Mouse (Mus musculus) hindbrain, embryonic 10.5 days (tissue): ENCODE data around the gene Prss47. TPM values are rescaled to one million over a fixed set of nuclear protein-coding genes. Genes with fewer than 3 reads are reported as not detected.

ENCODE experiments used
- DNase-seq: peaks from one replicate; pipeline ENCODE4 v3.0.0-alpha.2; 2017; ENCODE audit warnings: low spot score
- H3K27ac ChIP-seq: fragments of 300-500 bp; sonication (generic); 2 replicates; pipeline ENCODE4 v1.5.1; 2016; ENCODE audit warnings: mild to moderate bottlenecking, moderate library complexity
- H3K27me3 ChIP-seq: fragments of 300-500 bp; sonication (generic); 2 replicates; pipeline ENCODE4 v1.6.1; 2016; ENCODE audit warnings: mild to moderate bottlenecking; ENCODE audit not compliant: poor library complexity, insufficient read depth, severe bottlenecking
- H3K36me3 ChIP-seq: fragments of 300-500 bp; sonication (generic); 2 replicates; pipeline ENCODE4 v1.6.1; 2016; ENCODE audit warnings: mild to moderate bottlenecking, moderate library complexity
- H3K4me1 ChIP-seq: fragments of 300-500 bp; sonication (generic); replicated peaks from 2 replicates; pipeline ENCODE4 v1.6.1; 2016; ENCODE audit warnings: mild to moderate bottlenecking
- H3K4me3 ChIP-seq: fragments of 300-500 bp; sonication (generic); 2 replicates; pipeline ENCODE4 v1.5.1; 2016; ENCODE audit warnings: mild to moderate bottlenecking, moderate library complexity
- H3K9me3 ChIP-seq: fragments of 300-500 bp; sonication (generic); 2 replicates; pipeline ENCODE4 v1.6.1; 2016; ENCODE audit warnings: mild to moderate bottlenecking, moderate library complexity
- WGBS: fragments of 180-500 bp; shearing (Covaris S2); methylation state at CpG from one replicate; pipeline ENCODE4 v1.1.7; 2016; 5-methylcytosine and 5-hydroxymethylcytosine counted together
- polyA plus RNA-seq: library from polyadenylated mRNA; unstranded; fragments of >200 nt; fragmentation: Nextera tagmentation; extraction: Ambion mirVana; gene quantifications from 2 replicates; pipeline ENCODE4 v1.2.1, GENCODE M21; 2016

Prss47 gene
- polyA plus RNA-seq, result not detected in 2 replicates

DNA sequence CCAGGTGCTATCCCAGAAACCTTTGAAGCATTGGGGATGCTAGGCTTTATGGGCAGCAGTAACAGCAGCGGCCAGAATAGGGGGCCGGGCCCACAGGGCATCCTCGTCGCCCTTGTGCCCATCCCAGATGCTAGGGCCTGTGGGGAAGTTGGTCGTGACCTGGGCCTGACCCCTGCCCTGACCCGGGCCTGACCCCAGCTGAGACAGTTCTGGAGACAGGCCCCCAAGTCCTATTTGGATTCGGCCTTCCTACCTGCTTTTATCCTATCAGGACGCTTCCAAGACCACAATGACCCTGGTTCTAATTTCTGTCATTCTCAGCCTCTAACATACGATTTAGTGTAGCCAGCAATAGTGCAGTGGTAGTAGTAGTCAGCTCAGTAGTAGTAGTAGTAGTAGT lies at the start of gene Prss47:
TSS of gene Prss47 (minus strand) at position 101 of the 400 bp plus-strand sequence.
- H3K27ac ChIP-seq, result no peak within 1 kb of the TSS
- no peaks in the 10 kb centered on the region for H3K27me3 ChIP-seq
- no peaks in the 10 kb centered on the region for H3K4me1 ChIP-seq
- peaks cover 8% of the 10 kb centered on the region; the same call in 1 of the 2 replicates for H3K9me3 ChIP-seq
- WGBS, result 87% methylated on average over 9 of the region's 9 CpGs
- H3K4me3 ChIP-seq, result no peak within 1 kb of the TSS
- DNase-seq, result no peak
- H3K36me3 ChIP-seq, result no peaks in the 10 kb centered on the region

DNA sequence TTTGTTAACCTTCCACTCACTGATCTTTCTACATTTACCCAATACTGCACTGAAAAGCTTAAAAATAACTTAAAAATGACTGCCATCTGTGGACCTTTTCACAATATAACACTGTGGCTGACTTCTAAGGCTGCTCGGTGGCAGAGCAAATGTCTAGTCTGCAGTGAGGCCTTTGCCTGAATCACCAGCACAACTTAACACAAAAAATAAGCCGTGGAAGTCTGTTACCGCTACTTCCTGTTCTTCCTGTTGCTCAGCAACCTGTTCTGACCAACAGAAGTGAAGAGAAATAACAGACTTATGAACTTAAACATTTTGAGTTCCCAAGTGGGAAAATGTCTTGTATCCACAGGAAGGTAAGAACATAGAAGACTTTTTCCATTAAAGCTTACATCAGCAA lies 48.7 kb upstream of the Prss47 start:
- Histone ChIP-seq H3K27ac (no peak overlapping the region), H3K27me3 (no peaks in the 10 kb centered on the region), H3K4me1 (no peaks in the 10 kb centered on the region), H3K4me3 (no peak overlapping the region), H3K9me3 (peaks cover 58% of the 10 kb centered on the region), H3K36me3 (peaks cover 38% of the 10 kb centered on the region)
- no peak for DNase-seq
- WGBS, result 93% methylated on average over 3 of the region's 3 CpGs

DNA sequence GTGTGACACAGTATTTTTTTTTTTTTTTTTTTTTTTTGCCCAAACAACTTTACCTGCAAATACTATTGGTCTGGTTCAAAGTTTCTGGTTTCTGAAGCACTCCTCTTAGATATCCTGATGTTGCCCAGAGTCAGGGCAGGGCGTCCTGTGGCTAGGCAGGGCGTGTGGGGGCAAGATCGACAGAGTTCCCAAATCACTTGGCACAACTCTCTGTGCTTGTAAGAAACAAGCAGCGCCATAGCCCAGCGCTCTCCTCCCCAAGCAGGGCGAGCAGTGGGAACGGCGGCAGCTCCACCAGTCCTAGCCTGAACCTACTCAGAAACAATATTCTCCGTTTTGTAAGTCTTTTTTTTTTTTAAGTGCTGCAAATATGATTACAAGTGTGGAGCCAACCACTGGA lies 48.1 kb upstream of the Prss47 start:
- DNase-seq, result no peak
- Histone ChIP-seq H3K27me3 (no peaks in the 10 kb centered on the region), H3K27ac (no peak overlapping the region), H3K4me3 (no peak overlapping the region), H3K4me1 (no peaks in the 10 kb centered on the region), H3K9me3 (peaks cover 57% of the 10 kb centered on the region), H3K36me3 (peaks cover 39% of the 10 kb centered on the region)
- 90% methylated on average over 9 of the region's 9 CpGs for WGBS

DNA sequence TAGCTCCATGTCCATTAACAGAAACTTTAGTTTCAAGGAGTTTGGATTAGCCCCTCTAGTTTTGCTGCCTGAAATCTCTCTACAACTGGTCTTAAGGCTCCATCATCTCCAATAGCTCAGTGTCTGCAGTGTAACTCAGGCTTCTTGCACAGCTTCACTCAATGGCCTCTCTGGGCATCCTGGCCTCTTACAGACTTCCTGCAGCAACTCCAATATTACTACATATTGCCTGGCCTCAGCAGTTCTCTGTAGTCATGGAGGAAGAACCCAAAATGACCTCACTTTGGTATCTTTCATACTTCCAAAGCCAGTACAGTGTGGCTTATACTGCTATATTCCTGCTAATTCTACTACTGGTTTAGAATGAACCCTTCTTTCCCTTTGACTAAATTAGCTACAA lies 44.5 kb upstream of the Prss47 start:
- Histone ChIP-seq H3K4me3 (no peak overlapping the region), H3K27me3 (no peaks in the 10 kb centered on the region), H3K27ac (no peak overlapping the region), H3K4me1 (no peaks in the 10 kb centered on the region), H3K36me3 (peaks cover 60% of the 10 kb centered on the region), H3K9me3 (peaks cover 30% of the 10 kb centered on the region)
- DNase-seq, result no peak

DNA sequence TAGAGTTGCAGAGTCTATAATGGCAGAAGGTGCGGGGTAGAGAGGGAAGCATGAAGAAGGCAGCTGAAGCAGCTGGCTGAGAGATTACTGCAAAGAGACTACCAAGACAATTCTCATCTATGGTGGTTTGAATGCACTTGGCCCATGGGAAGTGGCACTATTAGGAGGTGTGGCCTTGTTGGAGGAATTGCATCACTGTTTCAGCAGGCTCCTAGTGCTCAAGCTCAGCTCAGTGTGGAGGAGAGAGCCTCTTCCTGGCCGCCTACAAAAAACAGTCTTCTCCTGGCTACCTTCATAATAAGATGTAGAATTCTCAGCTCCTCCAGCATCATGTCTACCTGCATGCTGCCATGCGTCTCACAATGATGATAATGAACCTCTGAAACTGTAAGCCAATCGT lies 43.4 kb upstream of the Prss47 start:
- no peaks in the 10 kb centered on the region for H3K27me3 ChIP-seq
- no peak for DNase-seq
- no peak overlapping the region for H3K4me3 ChIP-seq
- peaks cover 22% of the 10 kb centered on the region for H3K9me3 ChIP-seq
- H3K27ac ChIP-seq, result no peak overlapping the region
- H3K4me1 ChIP-seq, result no peaks in the 10 kb centered on the region
- peaks cover 66% of the 10 kb centered on the region for H3K36me3 ChIP-seq
- WGBS, result 91% methylated on average over 4 of the region's 4 CpGs

DNA sequence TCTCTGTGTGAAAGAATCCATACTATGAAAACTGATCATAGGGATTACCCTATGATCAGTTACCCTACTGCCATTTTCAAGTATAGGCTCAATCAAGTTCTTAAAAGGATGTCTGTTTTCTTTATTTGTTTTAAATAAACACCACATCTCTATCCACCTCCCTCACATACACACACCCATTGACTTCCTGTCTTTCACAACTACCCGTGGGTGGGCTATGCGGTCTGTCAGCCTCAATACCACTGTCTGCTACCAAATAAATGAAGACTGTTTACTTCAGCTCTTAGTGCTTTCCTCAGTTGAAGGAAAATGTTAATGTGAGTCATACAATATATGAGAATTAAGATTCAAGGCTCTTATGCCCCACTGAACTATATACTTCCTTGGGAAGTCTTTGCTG lies 17.4 kb upstream of the Prss47 start:
- no peaks in the 10 kb centered on the region for H3K9me3 ChIP-seq
- H3K4me1 ChIP-seq, result no peaks in the 10 kb centered on the region
- no peaks in the 10 kb centered on the region for H3K27me3 ChIP-seq
- H3K36me3 ChIP-seq, result peaks cover 60% of the 10 kb centered on the region
- H3K27ac ChIP-seq, result no peak overlapping the region
- 94% methylated on average over 2 of the region's 2 CpGs for whole genome bisulfite sequencing
- no peak for DNase-seq
- H3K4me3 ChIP-seq, result no peak overlapping the region

DNA sequence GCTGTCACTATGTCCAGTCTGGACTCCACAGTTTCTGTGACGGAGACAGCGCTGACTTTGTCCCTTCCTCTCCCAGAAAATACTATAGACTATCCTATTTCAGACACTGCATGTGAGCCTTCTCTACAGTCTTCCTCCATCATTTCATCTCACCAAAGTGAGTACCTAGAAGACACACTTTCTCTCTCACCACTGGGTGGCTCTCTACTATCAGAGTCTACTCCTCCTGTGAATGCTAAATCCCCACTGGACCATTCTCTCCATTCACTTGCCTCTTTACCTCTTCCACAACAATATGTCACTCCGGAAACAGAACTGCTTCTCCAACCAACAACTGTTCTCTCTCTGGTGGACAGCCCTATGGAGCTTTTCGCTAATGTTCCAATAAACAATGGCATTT lies 17.5 kb downstream of the Prss47 start:
- Histone ChIP-seq H3K27me3 (no peaks in the 10 kb centered on the region), H3K9me3 (no peaks in the 10 kb centered on the region), H3K4me1 (no peaks in the 10 kb centered on the region), H3K36me3 (no peaks in the 10 kb centered on the region), H3K27ac (no peak overlapping the region), H3K4me3 (no peak overlapping the region)
- no peak for DNase-seq
- WGBS, result 68% methylated on average over 4 of the region's 4 CpGs

DNA sequence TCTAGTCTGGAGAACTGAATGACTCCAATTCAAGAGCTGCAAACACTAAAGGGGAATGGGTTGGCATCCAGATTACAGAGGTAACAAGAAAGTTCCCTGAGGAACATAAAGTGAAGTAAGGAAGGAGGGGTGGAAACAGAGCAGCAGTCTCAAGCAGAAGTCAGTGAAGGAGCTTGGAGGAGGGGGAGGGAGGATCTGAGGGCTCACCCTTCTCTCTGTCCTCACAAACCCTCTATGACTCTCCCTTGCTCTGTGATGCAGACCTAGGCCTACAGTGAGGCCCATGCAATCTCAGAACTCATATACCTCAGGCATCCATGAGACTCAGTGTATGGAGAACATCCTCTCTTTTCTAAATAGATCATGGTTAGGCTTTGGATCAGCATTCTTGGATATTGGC lies 19.8 kb downstream of the Prss47 start, which contains the start of gene Spata31d1c:
TSS of gene Spata31d1c (plus strand) at position 301 of the 400 bp plus-strand sequence.
- DNase-seq, result no peak
- H3K4me3 ChIP-seq, result no peak within 1 kb of the TSS
- H3K36me3 ChIP-seq, result no peaks in the 10 kb centered on the region

DNA sequence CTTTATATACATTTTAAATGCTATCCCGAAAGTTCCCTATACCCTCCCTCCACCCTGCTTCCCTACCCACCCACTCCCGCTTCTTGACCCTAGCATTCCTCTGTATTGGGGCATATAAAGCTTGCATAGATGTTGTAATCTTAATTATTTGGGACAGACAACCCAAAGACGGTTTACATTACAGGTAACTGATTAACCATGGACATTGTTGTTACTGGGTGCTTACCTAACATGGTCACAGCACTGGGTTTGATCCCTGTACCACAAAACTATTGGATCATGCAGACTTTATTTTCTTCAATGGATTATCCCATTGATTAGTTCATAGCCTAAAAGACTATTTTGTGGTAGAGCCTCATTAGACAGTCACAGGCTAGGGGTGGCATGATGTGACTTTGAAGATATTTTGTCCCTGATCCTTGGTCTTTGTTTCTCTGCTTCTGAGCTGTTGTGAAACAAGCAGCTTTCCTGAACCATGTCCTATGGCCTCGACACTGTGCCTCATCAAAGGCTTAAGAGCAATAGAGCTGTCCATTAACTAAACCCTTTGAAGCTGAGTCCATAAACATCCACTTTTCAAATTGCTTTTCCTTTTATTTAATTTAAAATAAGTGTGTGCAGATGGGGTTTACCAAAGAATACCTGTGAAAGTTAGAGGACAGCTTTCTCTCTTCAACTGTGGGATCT lies 41.4 kb downstream of the Prss47 start:
- Histone ChIP-seq H3K27me3 (no peaks in the 10 kb centered on the region), H3K9me3 (no peaks in the 10 kb centered on the region), H3K36me3 (no peaks in the 10 kb centered on the region), H3K4me1 (no peaks in the 10 kb centered on the region), H3K4me3 (no peak overlapping the region), H3K27ac (no peak overlapping the region)
- WGBS, result 79% methylated on average over 4 of the region's 4 CpGs
- DNase-seq, result no peak

More for the DNA sequence above, 19.8 kb downstream of the Prss47 start, which contains the start of gene Spata31d1c:
- Histone ChIP-seq H3K27me3 (no peaks in the 10 kb centered on the region), H3K27ac (no peak within 1 kb of the TSS), H3K4me1 (no peaks in the 10 kb centered on the region), H3K9me3 (no peaks in the 10 kb centered on the region)

DNA sequence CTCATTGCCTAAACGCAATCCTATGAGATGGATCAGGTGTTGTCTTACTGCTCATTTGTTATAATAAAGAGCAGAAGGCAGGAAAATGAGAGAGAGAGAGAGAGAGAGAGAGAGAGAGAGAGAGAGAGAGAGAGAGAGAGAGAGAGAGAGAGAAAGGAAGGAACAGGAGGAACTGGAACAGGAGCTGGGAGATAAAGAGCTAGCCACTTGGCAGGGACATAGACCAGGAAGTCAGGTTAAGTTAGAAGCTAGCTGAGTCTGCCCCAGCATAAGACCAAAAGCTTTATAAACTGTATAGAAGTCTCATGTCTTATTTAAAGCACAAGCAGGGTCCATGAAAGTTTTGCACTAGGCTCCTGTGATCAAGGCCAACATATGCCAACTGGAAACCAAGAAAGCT lies 44.6 kb downstream of the Prss47 start:
- WGBS, result 65% methylated on average over 1 of the region's 1 CpGs
- Histone ChIP-seq H3K27me3 (no peaks in the 10 kb centered on the region), H3K9me3 (no peaks in the 10 kb centered on the region), H3K4me1 (no peaks in the 10 kb centered on the region), H3K27ac (no peak overlapping the region), H3K36me3 (no peaks in the 10 kb centered on the region), H3K4me3 (no peak overlapping the region)
- DNase-seq, result no peak

DNA sequence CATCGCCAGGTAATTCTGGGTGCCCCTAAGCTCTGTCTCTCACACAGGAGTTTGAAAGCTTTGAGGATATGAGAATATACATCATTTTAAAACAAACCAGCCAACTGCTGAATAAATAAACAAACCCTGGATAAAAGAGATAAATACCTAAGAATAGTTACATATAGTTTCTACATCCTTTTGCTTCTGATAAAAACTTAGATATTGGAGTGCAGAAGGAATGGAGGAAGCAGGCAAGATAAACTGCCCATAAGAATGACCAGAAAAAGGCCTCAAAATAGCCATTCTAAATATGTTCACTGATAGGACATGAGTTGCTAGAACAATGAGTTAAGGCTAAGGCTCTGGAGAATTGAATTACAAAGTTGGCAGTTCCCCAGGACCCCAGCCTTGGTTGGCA lies 45.8 kb downstream of the Prss47 start:
- Histone ChIP-seq H3K9me3 (no peaks in the 10 kb centered on the region), H3K27ac (no peak overlapping the region), H3K27me3 (no peaks in the 10 kb centered on the region), H3K4me1 (no peaks in the 10 kb centered on the region), H3K4me3 (no peak overlapping the region), H3K36me3 (no peaks in the 10 kb centered on the region)
- WGBS, result 86% methylated on average over 1 of the region's 1 CpGs
- no peak for DNase-seq

DNA sequence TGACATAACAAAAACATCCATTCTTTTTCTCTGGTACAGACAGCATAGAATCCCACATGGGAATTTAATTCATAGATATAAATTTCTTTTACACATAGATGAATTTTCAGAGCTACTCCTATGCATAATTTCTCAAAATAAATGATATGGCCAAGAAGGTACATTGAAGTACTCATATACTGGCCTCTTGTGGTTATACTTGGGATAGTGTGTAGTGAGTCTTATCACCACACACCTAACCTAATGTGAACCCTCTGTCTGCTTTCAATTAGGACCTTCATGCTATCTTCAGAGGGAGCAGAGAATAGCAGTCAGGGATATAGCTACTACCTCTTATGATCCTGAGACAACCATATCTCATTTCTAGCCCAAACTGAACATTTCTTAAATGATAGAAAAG lies 47.1 kb downstream of the Prss47 start:
- no peaks in the 10 kb centered on the region for H3K36me3 ChIP-seq
- no peak for DNase-seq
- H3K27me3 ChIP-seq, result no peaks in the 10 kb centered on the region
- H3K27ac ChIP-seq, result no peak overlapping the region
- H3K4me1 ChIP-seq, result no peaks in the 10 kb centered on the region
- H3K9me3 ChIP-seq, result no peaks in the 10 kb centered on the region
- H3K4me3 ChIP-seq, result no peak overlapping the region
